Mouse (Mus musculus) CD8-positive naive resting alpha-beta T cell, adult 2 months (primary cell): ENCODE measurements around the gene Arid3b.

Experiments
- DNase-seq, 2 experiments: peaks; one replicate each; pipeline ENCODE4 v3.0.0; 2022; ENCODE audit warnings: low read depth in 2 of 2, low spot score in 2 of 2

Gene Arid3b

DNA sequence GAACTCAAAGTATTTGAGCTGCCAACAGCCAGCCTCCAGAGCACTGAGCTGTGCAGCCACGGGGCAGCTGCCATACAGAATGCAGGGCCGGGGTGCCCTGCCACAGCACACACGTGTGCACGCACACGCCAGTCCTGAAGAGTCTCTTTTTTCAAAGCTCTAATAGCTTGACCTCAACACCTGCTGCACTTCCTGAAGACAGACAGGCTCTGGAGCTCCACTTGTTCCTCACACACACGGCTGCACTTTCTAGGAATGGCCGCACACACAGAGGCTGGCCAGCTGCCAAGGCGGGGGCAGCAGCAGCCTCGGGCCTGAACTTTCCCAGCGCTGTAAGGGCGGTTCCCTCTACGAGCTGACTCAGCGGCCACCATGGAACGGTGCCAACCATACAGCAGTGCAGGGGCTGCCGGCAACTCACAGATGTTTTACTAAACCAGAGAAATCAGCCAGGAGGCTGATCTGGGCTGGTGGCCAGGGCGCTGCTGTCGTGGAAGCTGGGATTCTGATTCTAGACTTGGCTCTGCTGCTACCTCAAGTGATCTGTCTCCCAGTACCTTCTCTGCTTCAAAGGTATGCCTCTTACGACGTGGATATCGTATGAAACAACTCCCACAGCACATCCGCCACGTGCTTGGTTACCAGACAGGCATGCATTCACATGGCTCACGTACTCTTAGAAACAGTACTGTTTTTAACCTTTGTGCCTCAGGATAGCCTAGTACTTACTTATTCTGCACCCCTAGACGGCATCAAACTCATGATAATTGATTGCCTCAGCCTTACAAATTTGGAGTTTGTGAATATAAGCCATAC, 5.1 kb downstream of the Arid3b start:
- DNase-seq, result peak; percentile 60 to 74

- no peak for DNase-seq
These were observed 6.6 kb downstream of the Arid3b start for GRCm38 (mm10) chr9:57829812-57830557.

- DNase-seq, result no peak
These were observed 13.2 kb downstream of the Arid3b start for GRCm38 (mm10) chr9:57823397-57823796.

DNA sequence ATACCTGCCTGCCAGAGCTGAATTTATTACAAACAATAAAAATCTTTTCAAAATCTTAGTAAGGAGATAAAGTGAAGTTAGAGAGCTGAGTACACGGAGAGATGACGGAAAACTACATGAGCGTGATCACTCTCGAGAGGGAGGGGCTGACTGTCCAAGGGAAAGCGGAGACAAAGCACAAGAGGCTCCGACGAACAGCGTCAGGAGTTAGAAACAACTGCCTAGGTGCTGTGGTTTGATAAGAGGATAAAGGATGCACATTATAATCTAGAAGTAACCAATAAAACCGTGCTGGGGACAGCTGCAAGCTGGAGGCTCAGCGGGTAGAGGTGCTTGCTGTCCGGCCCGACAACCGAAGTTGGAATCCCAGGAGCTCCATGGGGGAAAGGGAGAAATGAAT, 13.8 kb downstream of the Arid3b start:
- no peak for DNase-seq

- DNase-seq, result no peak
These were observed 16.2 kb downstream of the Arid3b start for GRCm38 (mm10) chr9:57820186-57821080.

DNA sequence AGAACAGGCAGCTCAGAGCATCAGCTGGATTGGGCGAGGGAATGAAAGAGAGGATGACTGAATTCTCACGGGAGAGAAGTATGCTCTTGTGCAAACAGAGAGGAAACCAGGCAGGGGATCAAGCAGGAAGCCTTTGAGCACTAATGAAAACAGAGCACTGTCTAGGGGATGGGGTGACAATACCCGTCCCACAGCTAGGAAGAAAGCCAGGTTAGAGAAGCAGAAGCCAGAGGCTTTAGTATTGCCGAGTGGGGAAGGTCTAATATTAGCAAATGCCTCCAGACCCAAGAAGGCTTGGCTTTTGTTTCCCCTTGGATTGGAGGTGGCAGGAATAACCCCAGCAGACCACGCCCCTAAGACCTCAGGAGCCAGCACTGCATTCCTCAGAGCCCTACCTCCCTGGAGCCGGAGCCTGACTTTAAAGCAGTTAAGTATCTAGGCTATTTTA, 19.3 kb downstream of the Arid3b start:
- DNase-seq, result no peak

GRCm38 (mm10) chr9:57814866-57815265, 21.7 kb downstream of the Arid3b start:
- no peak for DNase-seq

- DNase-seq, result no peak
These were observed 22.6 kb downstream of the Arid3b start for GRCm38 (mm10) chr9:57814014-57814413.

GRCm38 (mm10) chr9:57811793-57812733, 24.5 kb downstream of the Arid3b start:
- DNase-seq, result no peak

DNA sequence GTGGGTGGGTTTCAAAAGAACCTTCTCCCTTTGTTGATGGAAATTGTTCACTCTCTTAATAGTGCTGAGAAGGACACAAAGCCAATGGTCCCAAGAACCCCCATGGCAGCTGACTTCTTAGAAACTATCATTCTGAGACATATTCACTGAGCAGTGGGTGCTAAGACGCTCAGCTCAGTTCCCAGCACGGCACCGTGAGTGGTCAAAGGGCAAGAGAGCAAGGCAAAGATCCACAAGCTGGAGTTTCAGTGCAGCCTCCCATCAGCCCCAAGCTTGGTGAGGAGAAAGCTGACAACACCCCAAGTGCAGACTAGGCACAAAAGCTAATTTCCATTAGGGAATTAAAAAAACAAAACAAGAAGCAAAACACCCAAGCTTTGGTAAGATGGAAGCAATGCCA, 25.9 kb downstream of the Arid3b start:
- DNase-seq, result no peak

- no peak for DNase-seq
These were observed 27.8 kb downstream of the Arid3b start for GRCm38 (mm10) chr9:57808771-57809310.

DNA sequence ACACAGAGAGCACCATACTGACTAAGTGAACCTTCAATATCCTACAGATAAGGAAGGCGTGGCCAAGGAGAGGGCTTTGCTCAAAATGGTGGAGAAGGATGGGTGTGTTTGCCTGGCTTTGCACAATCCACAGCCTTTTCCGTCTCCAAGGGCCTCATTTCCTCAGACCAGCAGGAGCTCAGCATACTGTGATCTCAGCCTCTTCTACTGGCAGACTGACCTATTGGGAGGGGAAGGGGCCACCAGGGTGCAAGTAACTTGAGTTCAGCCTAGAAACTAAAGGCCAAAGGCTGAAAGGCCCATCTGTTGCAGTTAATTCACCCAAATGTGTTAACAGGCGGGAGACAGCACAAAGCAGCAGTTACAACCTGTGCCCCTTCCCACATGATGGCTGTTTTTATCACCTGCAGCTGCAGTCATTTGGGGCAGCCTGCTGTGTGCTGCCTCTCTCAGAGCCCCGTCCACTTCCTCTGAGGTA, 29.4 kb downstream of the Arid3b start:
- DNase-seq, result no peak

- no peak for DNase-seq
These were observed 30.5 kb downstream of the Arid3b start for GRCm38 (mm10) chr9:57806066-57806481.

DNA sequence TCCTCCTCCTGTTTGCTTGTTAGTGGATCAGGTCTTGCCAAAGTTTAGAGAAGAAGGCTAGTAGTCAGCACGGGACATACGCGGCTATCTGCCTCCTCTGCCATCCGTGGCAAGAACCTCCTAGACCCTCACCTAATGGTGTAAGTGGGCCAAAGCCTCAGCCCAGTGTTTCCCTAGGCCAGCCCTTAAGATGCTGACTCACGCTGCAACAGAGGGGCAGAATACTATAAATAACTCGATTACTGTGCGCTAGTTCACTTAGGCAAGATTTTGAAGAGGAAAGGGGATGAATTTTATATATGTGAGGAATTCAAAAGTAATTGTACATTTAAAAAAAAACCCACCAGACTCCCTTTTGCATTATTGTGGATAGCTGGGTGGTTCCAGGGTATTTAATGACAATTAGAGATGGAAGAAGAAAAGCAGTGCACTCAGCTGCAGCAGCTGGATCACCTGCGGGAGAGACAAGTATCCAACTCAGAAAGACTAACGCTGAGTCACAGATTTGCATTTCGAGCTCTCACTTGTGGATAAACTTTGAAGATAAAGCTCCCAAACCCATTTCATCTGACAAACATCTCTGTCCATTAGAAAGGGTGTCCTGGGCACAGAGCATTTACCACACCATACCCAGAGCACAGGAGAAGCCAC, 31.4 kb downstream of the Arid3b start:
- DNase-seq, result no peak

DNA sequence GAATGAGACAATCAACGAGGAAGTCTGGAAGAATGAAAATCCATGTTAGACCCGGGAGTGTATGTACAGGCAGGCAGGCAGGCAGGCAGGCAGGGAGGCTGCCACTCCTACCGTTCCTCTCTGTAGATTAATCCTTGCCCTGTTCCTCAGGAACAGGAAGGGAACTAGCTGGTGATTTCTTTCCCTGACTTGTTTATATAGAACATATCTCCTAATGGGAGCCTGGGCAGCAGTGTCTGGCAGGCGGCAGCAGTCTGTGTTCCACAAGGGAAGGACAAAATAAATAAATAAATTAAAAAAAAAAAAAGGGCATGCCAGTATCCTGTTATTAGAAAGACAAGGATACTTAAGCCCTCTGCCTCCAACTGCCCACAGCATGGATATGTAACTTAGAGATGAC, 32.8 kb downstream of the Arid3b start:
- no peak for DNase-seq

- DNase-seq, result no peak
These were observed 33.5 kb downstream of the Arid3b start for GRCm38 (mm10) chr9:57803047-57803446.

DNA sequence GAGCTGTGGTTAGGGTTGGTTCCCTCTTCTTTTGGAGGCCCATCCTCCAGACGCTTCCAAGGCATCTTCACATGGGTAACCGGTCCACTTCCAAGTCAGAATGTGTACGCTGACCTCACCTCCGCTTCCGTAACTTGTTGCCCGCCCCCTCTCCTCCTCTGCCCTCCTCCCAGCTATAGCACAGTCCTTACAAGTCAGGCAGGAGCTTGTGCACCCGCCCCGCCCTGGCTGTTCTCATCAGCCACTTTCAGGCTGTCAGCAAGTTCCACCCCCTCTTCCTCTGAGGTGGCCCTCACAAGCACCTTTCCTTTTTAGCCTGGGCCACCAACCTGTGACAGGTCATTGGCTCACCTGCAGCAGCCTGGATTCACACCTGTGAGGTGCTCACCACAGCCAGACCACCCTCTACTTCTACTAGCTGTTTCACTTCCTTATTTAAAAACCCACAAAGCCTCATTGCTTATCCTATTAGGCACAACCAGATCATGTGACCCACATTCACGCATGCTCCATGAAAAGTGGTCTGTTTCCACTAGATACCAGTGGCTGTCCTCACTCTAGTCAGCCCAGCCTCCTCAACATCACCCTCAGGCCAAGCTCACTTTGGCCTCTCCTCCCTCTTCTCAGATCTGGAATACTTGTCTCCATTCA, 36.1 kb downstream of the Arid3b start:
- DNase-seq, result no peak

- no peak for DNase-seq
These were observed 37.8 kb downstream of the Arid3b start for GRCm38 (mm10) chr9:57798725-57799253.

DNA sequence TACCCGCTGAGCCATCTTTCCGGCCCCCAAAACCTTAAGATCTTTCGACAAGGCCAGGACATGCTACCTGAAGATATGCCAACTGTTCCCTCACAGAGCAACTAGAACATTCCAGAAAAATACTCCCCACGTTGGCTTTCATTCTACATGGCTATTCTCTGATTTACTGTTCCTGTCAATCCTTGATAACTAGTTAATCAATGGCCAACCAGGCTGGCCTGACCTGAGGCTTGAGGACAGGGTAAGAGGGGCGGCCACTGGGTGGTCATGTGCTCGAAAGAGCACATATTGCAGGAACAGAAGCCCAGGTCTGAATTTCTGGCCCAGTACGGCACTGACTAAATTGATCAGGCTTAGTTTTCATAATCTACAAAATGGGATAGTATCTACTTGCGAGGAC, 39.1 kb downstream of the Arid3b start:
- DNase-seq, result no peak
